Mouse (Mus musculus): Measurements from ENCODE around the gene Olfr32. TPM values are rescaled to one million over a fixed set of nuclear protein-coding genes. Genes with fewer than 3 reads are reported as not detected.
"Not testable (repeated sequence)": the region's sequence is repeated elsewhere in the genome, so short reads cannot be mapped to it uniquely, and the experiment has no call there.

The Olfr32 gene
- total RNA-seq (2021) = not detected
- long read RNA-seq, experiment 1 = 0 reads
- long read RNA-seq, experiment 2 = 0 reads

- DNase-seq (ENCODE audit: low spot score in 2 of 2) = no peak
Observed at GRCm38 (mm10) chr2:90142196-90142595, at the start of gene Olfr32. Olfr32 (minus strand) TSS chr2:90142296.

DNA sequence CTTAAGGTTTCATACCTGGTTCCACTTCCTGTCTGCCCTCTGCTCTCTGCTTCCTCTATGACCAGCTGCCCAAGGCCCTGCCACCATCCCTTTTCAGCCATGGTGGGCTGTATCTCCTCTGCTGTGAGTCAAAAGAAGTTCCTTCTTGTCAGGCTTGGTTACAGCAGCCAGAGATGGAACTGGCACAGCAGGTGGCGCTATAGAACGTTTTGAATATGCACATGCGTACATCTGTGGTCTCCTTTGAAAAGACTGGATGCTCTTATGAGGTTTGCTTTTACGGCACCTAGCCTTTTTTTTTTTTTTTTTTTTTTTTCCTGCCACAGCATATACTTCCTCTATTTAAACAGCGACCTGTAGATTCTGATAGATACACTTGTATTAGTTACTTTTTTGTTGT is 45.0 kb upstream of the Olfr32 start:
- not testable (repeated sequence) for DNase-seq (ENCODE audit: low spot score in 2 of 2)

GRCm38 (mm10) chr2:90186082-90186481 is 44.0 kb upstream of the Olfr32 start:
- not testable (repeated sequence) for DNase-seq (ENCODE audit: low spot score in 2 of 2)

GRCm38 (mm10) chr2:90153916-90154315 is 11.8 kb upstream of the Olfr32 start:
- peak in 1 of 2 experiments; percentile 1 for DNase-seq (ENCODE audit: low spot score in 2 of 2)

- DNase-seq (ENCODE audit: low spot score in 2 of 2) = no peak
Observed at GRCm38 (mm10) chr2:90152991-90153390, 10.9 kb upstream of the Olfr32 start, which contains the start of gene Olfr1270. Olfr1270 (minus strand) TSS chr2:90153091.

- DNase-seq (ENCODE audit: low spot score in 2 of 2) = no peak
Observed at GRCm38 (mm10) chr2:90121312-90121711, 20.8 kb downstream of the Olfr32 start, which contains the start of gene Olfr1269. Olfr1269 (minus strand) TSS chr2:90121412.

Other genes starting within 250 kb of the Olfr32 start
- gene Olfr1258, start 215.0 kb downstream of the Olfr32 start, total RNA-seq (2021) = not detected
- not detected for gene Olfr1259, start 193.6 kb downstream of the Olfr32 start, total RNA-seq (2021)
- not detected for gene Olfr1260, start 168.0 kb downstream of the Olfr32 start, total RNA-seq (2021)
- not detected for gene Olfr1261, start 151.1 kb downstream of the Olfr32 start, total RNA-seq (2021)
- gene Olfr1262, start 142.2 kb downstream of the Olfr32 start, total RNA-seq (2021) = not detected
- not detected for gene Olfr1263, start 130.2 kb downstream of the Olfr32 start, total RNA-seq (2021)
- not detected for gene Olfr1264, start 116.7 kb downstream of the Olfr32 start, total RNA-seq (2021)
- gene Olfr1265, start 107.0 kb downstream of the Olfr32 start, total RNA-seq (2021) = not detected
- not detected for gene Olfr140, start 78.7 kb downstream of the Olfr32 start, total RNA-seq (2021)
- gene Olfr1269, start 20.9 kb downstream of the Olfr32 start, total RNA-seq (2021) = not detected
- gene Olfr1270, start 10.8 kb upstream of the Olfr32 start, total RNA-seq (2021) = not detected
- under 1 TPM in 1 of 2 experiments, not detected in 1; 0.19 TPM for gene Olfr1506, start 82.2 kb upstream of the Olfr32 start, total RNA-seq (2021)
- gene Olfr142, start 115.3 kb upstream of the Olfr32 start, total RNA-seq (2021) = not detected
- not detected for gene Olfr1271, start 128.7 kb upstream of the Olfr32 start, total RNA-seq (2021)
- not detected for gene Olfr1272, start 150.5 kb upstream of the Olfr32 start, total RNA-seq (2021)
- gene Gm13769, start 179.9 kb upstream of the Olfr32 start, total RNA-seq (2021) = under 1 TPM in 1 of 2 experiments, not detected in 1; 0.23 TPM